Mouse (Mus musculus) embryonic facial prominence, embryonic 11.5 days (tissue): ENCODE results near the gene Gabrb2. TPM values are rescaled to one million over a fixed set of nuclear protein-coding genes. Genes with fewer than 3 reads are reported as not detected.

Source experiments
- polyA plus RNA-seq: library from polyadenylated mRNA; unstranded; fragments of >200 nt; fragmentation: Nextera tagmentation; extraction: Ambion mirVana; gene quantifications from 2 replicates; pipeline ENCODE4 v1.2.1, GENCODE M21; 2014

Gene Gabrb2
- polyA plus RNA-seq, 1 experiment from 2014 or later, result 3.4 TPM

Other genes starting within 250 kb of the Gabrb2 start
- 3.5 TPM in 2 replicates for gene Gabra1, start 236.8 kb upstream of the Gabrb2 start, polyA plus RNA-seq
- not detected in 2 replicates for gene Gabra6, start 98.7 kb upstream of the Gabrb2 start, polyA plus RNA-seq